Mouse (Mus musculus): ENCODE data around the gene Gcn1l1. TPM values are rescaled to one million over a fixed set of nuclear protein-coding genes. Genes with fewer than 3 reads are reported as not detected.
A peak's percentile ranks its signal among the peaks of the same experiment; 100 is the strongest.

The Gcn1l1 gene
- total and polyA plus RNA-seq, 3 experiments, result 88.2 to 123 (median 93.8) TPM

GRCm38 (mm10) chr5:115631505-115632357, 66.7 kb downstream of the Gcn1l1 start, which contains the start of gene Rab35:
Gene Rab35 (plus strand): TSS chr5:115631908.
- Histone ChIP-seq H3K36me3 (ENCODE audit: control insufficient read depth in 1 of 2, insufficient read depth in 2 of 2, low read length in 2 of 2) (peaks cover 0 to 30% of the 10 kb centered on the region in 2 experiments; a peak in 2 of 4 replicates), H3K27me3 (ENCODE audit: control insufficient read depth in 1 of 2, insufficient read depth in 2 of 2, low read length in 2 of 2) (no peaks in the 10 kb centered on the region), H3K4me1 (ENCODE audit: control insufficient read depth in 1 of 2, insufficient read depth in 2 of 2, low read length in 2 of 2) (peaks cover 5 to 47% of the 10 kb centered on the region in 2 experiments), H3K79me2 (ENCODE audit: control insufficient read depth, insufficient read depth, low read length, poor library complexity) (peaks cover 51% of the 10 kb centered on the region), H3K27ac (ENCODE audit: control insufficient read depth, low read depth, low read length) (peak within 1 kb of the TSS; percentile 81), H3K4me3 (ENCODE audit: control insufficient read depth in 1 of 2, insufficient read depth in 1 of 2, low read depth in 2 of 2, low read length in 2 of 2) (peak within 1 kb of the TSS; percentile 96 to 100), H3K9me3 (replicated peaks; ENCODE audit: insufficient read depth, low read length) (no peaks in the 10 kb centered on the region), H3K9ac (ENCODE audit: control insufficient read depth, low read depth, low read length, poor library complexity, severe bottlenecking) (peak within 1 kb of the TSS; percentile 99)
- peak; percentile 92 for DNase-seq (ENCODE audit: low read depth, low spot score)
- peak; percentile 32; the same call in 1 of the 2 replicates for TF ChIP-seq TBP (IDR thresholded peaks at IDR 0.05; ENCODE audit: low read depth, low read length)
- TF ChIP-seq ELF1 (IDR thresholded peaks at IDR 0.05; ENCODE audit: low read depth, low read length), result peak; percentile 21; the same call in 1 of the 2 replicates
- TF ChIP-seq ZMIZ1 (IDR thresholded peaks at IDR 0.05; ENCODE audit: low read depth, low read length), result peak; percentile 92; the same call in 1 of the 2 replicates
- no peak; the same call in 1 of the 2 replicates for TF ChIP-seq TCF12 (IDR thresholded peaks at IDR 0.05; ENCODE audit: low read depth, low read length)
- peak; percentile 97 to 99 for TF ChIP-seq POLR2A (IDR thresholded peaks at IDR 0.05; ENCODE audit: control insufficient read depth in 1 of 2, insufficient read depth in 1 of 2, low read depth in 1 of 2, low read length in 2 of 2, poor library complexity in 1 of 2)
- no peak for TF ChIP-seq GATA1 (IDR thresholded peaks at IDR 0.05; ENCODE audit: low read depth, low read length)
- TF ChIP-seq MAZ (IDR thresholded peaks at IDR 0.05; ENCODE audit: low read depth, low read length), result peak; percentile 58; the same call in 1 of the 2 replicates
- peak; percentile 99 for TF ChIP-seq NELFE (IDR thresholded peaks at IDR 0.05; ENCODE audit: low read depth, low read length)
- TF ChIP-seq SIN3A (IDR thresholded peaks at IDR 0.05; ENCODE audit: low read length), result peak; percentile 88
- TF ChIP-seq MXI1 (IDR thresholded peaks at IDR 0.05; ENCODE audit: low read depth, low read length), result no peak; the same call in 1 of the 2 replicates
- TF ChIP-seq POLR2AphosphoS2 (IDR thresholded peaks at IDR 0.05; ENCODE audit: low read length), result peak; percentile 97
- peak; percentile 73 for TF ChIP-seq HCFC1 (IDR thresholded peaks at IDR 0.05; ENCODE audit: low read depth, low read length)
- peak; percentile 99 for TF ChIP-seq NRF1 (IDR thresholded peaks at IDR 0.05; ENCODE audit: insufficient read depth, low read depth, low read length, poor library complexity, severe bottlenecking)
- TF ChIP-seq E2F4 (IDR thresholded peaks at IDR 0.05; ENCODE audit: borderline replicate concordance, low read depth, low read length), result no peak
- no peak for TF ChIP-seq ETS1 (IDR thresholded peaks at IDR 0.05; ENCODE audit: low read depth, low read length)

GRCm38 (mm10) chr5:115632358-115632714, 67.3 kb downstream of the Gcn1l1 start:
- H3K36me3 ChIP-seq (ENCODE audit: control insufficient read depth in 1 of 2, insufficient read depth in 2 of 2, low read length in 2 of 2), result peaks cover 0 to 27% of the 10 kb centered on the region in 2 experiments; a peak in 2 of 4 replicates
- peak overlapping the region; percentile 61 to 100 for H3K4me3 ChIP-seq (ENCODE audit: control insufficient read depth in 1 of 2, insufficient read depth in 1 of 2, low read depth in 2 of 2, low read length in 2 of 2)
- H3K27me3 ChIP-seq (ENCODE audit: control insufficient read depth in 1 of 2, insufficient read depth in 2 of 2, low read length in 2 of 2), result no peaks in the 10 kb centered on the region
- H3K9me3 ChIP-seq (replicated peaks; ENCODE audit: insufficient read depth, low read length), result no peaks in the 10 kb centered on the region
- DNase-seq (ENCODE audit: low read depth, low spot score), result peak; percentile 75
- H3K79me2 ChIP-seq (ENCODE audit: control insufficient read depth, insufficient read depth, low read length, poor library complexity), result peaks cover 57% of the 10 kb centered on the region
- H3K27ac ChIP-seq (ENCODE audit: control insufficient read depth, low read depth, low read length), result peak overlapping the region; percentile 3; the same call in 1 of the 2 replicates
- peaks cover 2 to 45% of the 10 kb centered on the region in 2 experiments for H3K4me1 ChIP-seq (ENCODE audit: control insufficient read depth in 1 of 2, insufficient read depth in 2 of 2, low read length in 2 of 2)
- H3K9ac ChIP-seq (ENCODE audit: control insufficient read depth, low read depth, low read length, poor library complexity, severe bottlenecking), result peak overlapping the region; percentile 67
- TF ChIP-seq KAT2A (conservative IDR thresholded peaks at IDR 0.05; ENCODE audit: low read depth, low read length), result no peak
- no peak for TF ChIP-seq ZNF384 (IDR thresholded peaks at IDR 0.05; ENCODE audit: low read depth, low read length)
- TF ChIP-seq E2F4 (IDR thresholded peaks at IDR 0.05; ENCODE audit: borderline replicate concordance, low read depth, low read length), result no peak
- no peak for TF ChIP-seq MAX (IDR thresholded peaks at IDR 0.05; ENCODE audit: low read length)
- TF ChIP-seq TBP (IDR thresholded peaks at IDR 0.05; ENCODE audit: low read depth, low read length), result 0 out of 2 replicates have a peak, but pooled peaks have one; percentile 10
- no peak for TF ChIP-seq TCF12 (IDR thresholded peaks at IDR 0.05; ENCODE audit: low read depth, low read length)
- no peak for TF ChIP-seq MAZ (IDR thresholded peaks at IDR 0.05; ENCODE audit: low read depth, low read length)
- TF ChIP-seq GATA1 (IDR thresholded peaks at IDR 0.05; ENCODE audit: low read depth, low read length), result no peak
- peak; percentile 58 for TF ChIP-seq MXI1 (IDR thresholded peaks at IDR 0.05; ENCODE audit: low read depth, low read length)
- no peak for TF ChIP-seq RCOR1 (IDR thresholded peaks at IDR 0.05; ENCODE audit: low read depth, low read length)
- no peak for TF ChIP-seq ZC3H11A (IDR thresholded peaks at IDR 0.05; ENCODE audit: low read depth, low read length)
- TF ChIP-seq MAFK (IDR thresholded peaks at IDR 0.05; ENCODE audit: borderline replicate concordance, low read depth, low read length), result no peak
- TF ChIP-seq ZKSCAN1 (IDR thresholded peaks at IDR 0.05; ENCODE audit: low read depth, low read length), result no peak
- 0 out of 2 replicates have a peak, but pooled peaks have one; percentile 3 for TF ChIP-seq USF1 (IDR thresholded peaks at IDR 0.05; ENCODE audit: low read depth, low read length)
- TF ChIP-seq POLR2A (IDR thresholded peaks at IDR 0.05; ENCODE audit: control insufficient read depth in 1 of 2, insufficient read depth in 1 of 2, low read depth in 1 of 2, low read length in 2 of 2, poor library complexity in 1 of 2), result 0 out of 4 replicates have a peak, but pooled peaks of 1 of the 2 experiments have one; percentile 6
- peak; percentile 44; the same call in 1 of the 2 replicates for TF ChIP-seq BHLHE40 (IDR thresholded peaks at IDR 0.05; ENCODE audit: borderline replicate concordance, low read depth, low read length)
- TF ChIP-seq MYC (IDR thresholded peaks at IDR 0.05; ENCODE audit: low read depth, low read length), result no peak
- TF ChIP-seq MYB (IDR thresholded peaks at IDR 0.05; ENCODE audit: low read depth, low read length), result no peak
- no peak for TF ChIP-seq JUND (IDR thresholded peaks at IDR 0.05; ENCODE audit: low read depth, low read length)
- TF ChIP-seq ETS1 (IDR thresholded peaks at IDR 0.05; ENCODE audit: low read depth, low read length), result no peak
- TF ChIP-seq NRF1 (IDR thresholded peaks at IDR 0.05; ENCODE audit: insufficient read depth, low read depth, low read length, poor library complexity, severe bottlenecking), result no peak; the same call in 1 of the 2 replicates
